Mouse (Mus musculus): ENCODE measurements at regions not wholly inside any gene's neighbourhood (a gene's known extent, or its start where the extent isn't known, plus 50 kb on each side); places are given as distances from the start of the nearest gene placed in this dataset.

DNA sequence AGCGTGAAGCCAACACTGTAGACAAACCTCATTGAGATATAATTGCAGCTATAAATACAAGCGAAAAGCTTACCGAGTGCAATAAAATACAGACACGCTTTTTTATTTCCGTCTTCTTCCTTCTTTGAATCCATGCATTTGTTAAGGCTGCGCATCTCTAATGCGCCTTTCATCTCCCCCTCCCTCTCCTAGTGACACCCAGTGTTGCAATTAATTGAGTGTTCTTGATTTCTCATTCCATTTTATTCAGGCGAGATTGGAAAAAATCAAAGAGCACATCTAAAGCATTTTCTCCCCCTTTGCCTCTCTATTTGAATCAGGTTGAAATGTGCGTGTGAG lies 293.2 kb upstream of the Tle4 start:
- no peak for DNase-seq (ENCODE audit: low read depth, low spot score)

DNA sequence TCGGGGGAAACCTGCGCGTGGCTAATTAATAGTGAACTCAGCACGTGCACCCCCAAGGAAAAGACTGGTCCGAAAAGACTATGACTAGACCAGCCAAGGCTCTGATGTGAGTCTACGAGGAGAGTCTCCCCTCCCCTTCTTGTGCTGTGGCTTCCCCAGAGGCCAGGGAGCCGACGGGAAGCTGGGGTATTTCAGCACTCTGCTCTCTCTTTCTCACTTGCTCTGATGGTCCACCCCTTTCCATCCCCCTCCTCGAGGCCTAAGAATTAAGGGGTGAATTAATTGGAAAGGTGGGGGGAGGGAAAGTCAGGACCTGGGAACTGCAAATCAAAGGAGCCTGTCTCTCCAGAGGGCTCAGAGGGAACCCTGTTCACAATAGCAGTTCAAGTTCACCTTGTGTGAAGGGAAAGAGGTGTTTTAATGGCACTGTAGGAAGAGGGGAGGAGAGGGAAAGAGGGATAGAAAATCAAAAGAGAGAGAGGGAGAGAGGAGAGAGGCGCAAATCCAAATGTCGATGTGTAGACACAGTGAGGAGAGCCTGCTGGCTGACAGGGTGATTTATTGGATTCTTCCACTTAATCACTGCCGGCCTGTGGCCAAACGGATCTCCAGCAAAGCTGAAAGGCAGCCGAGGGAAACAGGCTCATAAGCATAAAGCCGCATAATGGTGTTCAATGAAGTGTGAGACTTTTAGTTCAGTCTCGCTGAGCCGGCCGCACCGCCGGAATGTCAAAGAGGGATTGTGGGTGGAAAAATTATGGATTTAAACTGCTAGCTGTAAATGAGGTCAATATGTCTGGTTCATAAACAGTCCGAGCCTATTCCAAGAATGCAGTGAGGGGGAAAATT lies 292.6 kb upstream of the Tle4 start:
- no peak for DNase-seq (ENCODE audit: low read depth, low spot score)

DNA sequence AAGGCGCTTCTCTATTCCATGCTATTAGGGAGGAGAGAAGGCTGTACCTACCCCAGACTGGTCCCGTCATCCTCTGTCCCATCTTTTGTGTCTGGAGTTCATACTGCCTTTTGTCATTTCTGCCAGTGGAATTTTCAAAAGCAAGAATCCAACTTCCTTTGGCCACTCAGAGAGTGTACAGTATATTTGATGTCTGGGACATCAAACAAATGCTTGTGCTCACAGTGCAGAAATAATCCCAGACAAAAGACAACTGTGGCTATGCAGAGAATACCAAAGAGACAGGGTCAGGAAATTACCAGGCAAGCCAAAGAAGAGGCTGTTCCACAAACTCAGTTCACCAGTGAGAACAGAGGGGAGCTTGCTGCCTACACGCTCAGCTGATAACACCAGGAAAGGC lies 291.9 kb upstream of the Tle4 start:
- no peak for DNase-seq (ENCODE audit: low read depth, low spot score)

GRCm38 (mm10) chr19:14883707-14884421 lies 286.0 kb upstream of the Tle4 start:
- no peak for DNase-seq (ENCODE audit: low read depth, low spot score)

- no peak for DNase-seq (ENCODE audit: low read depth, low spot score)
These were observed 283.0 kb upstream of the Tle4 start for GRCm38 (mm10) chr19:14880818-14881217.

GRCm38 (mm10) chr19:14873986-14874385 lies 276.1 kb upstream of the Tle4 start:
- no peak for DNase-seq (ENCODE audit: low read depth, low spot score)

DNA sequence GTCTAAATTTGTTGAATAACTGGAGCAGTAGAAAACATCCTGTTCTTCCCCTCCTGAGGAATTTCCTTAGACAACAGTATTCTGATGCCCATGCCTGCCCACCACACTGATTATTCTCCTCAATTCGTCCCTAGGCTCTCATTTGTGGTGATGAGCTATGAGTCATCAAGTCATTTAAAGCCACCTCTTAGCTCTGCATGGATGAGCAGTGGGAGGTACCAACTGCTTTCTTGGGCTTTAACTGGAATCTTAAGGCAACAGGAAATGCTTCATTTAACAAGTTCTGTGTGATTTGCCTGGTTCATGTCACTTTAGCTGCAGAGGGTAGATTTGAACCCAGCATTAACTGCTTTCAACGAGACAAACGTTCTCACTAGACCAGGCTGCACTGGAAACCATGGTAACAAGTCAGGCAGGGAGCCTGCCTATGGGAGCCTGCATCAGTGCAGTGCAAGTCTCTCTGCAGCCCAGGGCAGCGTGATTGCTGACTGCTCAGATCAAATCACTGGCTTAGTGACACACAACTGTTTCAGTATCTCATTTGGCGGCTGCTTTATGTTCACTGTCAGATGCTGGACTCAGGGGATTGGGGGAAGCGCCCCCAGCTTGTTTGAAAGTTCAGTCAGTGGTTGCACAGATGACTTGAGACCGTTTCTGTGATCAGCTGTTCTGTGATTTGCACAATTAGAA lies 273.5 kb upstream of the Tle4 start:
- no peak for DNase-seq (ENCODE audit: low read depth, low spot score)

DNA sequence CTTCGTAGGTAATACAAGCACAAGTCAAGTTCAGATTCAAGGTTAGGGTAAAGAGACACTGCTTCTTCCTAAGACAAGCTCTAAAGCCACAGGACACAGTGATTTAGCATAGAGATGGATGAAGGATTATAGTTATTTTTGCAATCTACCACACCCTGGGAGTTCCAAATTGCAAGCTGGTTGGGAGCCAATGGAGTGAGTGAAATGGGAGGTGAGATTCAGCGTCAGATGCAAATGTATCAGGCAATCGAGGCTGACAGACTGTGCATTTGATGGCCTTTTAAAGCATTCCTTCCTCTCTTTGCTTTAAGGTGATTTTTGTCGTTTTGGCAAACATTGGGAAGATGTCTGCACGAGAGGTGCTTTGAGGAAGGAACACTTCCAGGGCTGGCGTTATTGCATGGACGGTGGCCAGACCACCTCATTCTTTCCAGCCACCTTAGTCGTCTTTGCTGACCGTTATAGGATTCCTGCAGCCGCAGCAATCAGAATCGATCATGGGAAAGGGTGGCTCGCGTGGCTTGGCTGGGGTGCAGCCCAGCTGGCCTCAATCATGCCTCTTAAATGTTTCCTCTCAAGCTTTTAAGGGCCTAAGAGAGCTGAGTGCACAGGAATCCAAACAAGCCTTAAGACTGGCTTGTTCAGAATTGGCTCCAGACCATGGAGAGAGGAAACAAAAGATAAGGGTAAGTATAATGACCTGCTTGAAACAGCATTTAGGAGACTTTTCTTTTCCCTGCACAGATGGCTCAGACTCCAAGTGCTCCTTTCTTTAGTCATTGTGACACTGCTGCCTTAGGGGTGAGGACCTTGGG lies 265.0 kb upstream of the Tle4 start:
- no peak for DNase-seq (ENCODE audit: low read depth, low spot score)

GRCm38 (mm10) chr19:14855036-14855435 lies 257.2 kb upstream of the Tle4 start:
- DNase-seq (ENCODE audit: low read depth, low spot score): no peak

DNA sequence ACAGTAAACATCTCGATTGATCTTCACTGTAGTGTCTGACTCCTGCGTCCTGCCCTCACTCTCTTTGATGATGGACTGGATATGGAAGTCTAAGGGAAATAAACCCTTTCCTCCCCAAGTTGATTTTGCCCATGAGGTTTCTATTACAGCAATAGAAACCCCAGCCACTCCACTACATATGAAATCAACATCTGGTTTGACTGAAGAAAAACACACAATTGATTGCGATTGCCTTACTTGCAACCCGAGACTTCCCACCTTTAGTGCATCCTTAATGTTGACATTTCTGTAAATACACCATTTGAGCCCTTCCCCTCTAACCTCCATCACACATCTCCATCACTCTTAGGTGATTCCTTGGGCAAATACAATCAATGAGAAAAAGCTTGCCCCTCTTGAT lies 255.6 kb upstream of the Tle4 start:
- DNase-seq (ENCODE audit: low read depth, low spot score): no peak

DNA sequence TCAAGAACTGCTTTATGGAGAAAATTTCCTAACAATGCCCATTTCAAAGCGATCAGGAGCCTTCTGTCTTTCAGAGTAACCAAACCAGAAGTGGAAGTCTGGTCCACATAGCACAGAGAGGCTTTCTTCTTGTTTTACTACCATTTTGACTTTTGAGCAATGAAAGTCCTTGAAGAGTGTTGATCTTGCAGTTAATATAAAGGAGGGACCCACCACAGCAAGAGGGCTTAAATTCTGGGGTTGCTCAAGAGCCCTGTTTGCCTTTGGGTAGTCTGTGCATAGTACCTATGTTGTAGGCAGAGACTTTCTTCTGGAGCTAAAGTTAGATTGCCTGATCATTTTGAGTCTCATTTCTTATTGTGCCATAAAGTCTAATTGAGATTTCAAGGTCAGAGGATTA lies 251.7 kb upstream of the Tle4 start:
- DNase-seq (ENCODE audit: low read depth, low spot score): no peak

- DNase-seq (ENCODE audit: low read depth, low spot score): no peak
These were observed 249.3 kb upstream of the Tle4 start for GRCm38 (mm10) chr19:14847120-14847519.

DNA sequence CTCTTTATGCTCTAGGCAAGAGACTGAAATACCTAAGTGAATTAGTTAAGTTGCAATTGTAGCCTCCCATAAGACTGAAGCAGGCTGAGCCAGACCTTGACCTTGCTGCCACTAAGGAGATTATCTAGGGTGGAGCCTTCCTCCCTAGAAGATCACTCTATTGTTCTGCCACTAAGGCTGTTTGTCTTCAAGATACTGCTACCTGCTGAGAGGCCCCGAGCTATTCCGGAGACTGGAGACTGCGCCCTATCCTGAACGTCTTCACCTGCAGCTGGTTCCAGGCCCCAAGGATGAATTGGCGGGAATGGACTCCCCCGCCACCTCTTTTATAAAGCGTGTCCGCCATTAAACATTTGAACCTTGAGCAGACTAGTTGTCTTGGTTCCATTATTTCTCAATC lies 237.8 kb upstream of the Tle4 start:
- DNase-seq (ENCODE audit: low read depth, low spot score): no peak

- DNase-seq (ENCODE audit: low read depth, low spot score): no peak
These were observed 218.5 kb upstream of the Tle4 start for GRCm38 (mm10) chr19:14816354-14816753.

- DNase-seq (ENCODE audit: low read depth, low spot score): no peak
These were observed 208.9 kb upstream of the Tle4 start for GRCm38 (mm10) chr19:14806787-14807186.

- no peak for DNase-seq (ENCODE audit: low read depth, low spot score)
These were observed 205.2 kb upstream of the Tle4 start for GRCm38 (mm10) chr19:14802909-14803650.

DNA sequence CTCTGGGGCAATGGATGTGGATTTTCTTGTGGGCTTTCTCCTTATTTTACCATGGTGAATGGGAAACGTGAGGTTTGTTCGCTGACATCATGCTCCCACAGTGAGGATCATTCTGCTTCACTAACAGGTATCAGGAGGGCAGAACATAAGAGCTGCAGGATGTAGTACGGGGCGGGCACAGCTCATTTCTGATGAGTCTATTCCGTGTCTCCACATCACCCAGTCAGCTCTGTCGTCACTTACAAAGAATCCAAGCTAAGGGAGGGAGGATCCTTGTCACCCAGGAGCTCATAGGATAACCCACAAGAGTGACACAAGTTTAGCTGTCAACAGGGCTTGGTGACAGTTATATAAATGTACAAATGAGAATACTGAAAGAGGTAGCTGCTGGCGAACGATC lies 203.8 kb upstream of the Tle4 start:
- no peak for DNase-seq (ENCODE audit: low read depth, low spot score)

- DNase-seq (ENCODE audit: low read depth, low spot score): no peak
These were observed 201.2 kb upstream of the Tle4 start for GRCm38 (mm10) chr19:14799002-14799401.

DNA sequence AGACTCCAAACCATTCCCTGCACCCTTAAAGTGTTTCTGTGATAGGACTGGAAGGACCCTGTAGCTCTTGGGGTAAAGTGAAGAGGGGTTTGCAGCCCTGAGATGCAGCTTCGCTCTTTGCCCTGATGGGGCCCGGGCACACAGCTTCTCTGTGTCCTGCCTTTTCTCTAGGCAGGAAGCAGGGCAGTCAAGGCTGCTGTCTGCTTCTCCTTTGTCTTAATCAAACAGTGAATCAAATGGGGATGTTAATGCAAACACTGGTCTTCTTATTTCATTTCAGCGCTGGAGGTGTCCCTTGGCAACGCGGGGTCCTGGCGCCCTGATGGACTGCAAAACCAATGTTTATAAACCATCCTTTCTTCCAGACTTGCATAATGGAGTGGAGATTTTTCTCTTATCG lies 200.6 kb upstream of the Tle4 start:
- DNase-seq (ENCODE audit: low read depth, low spot score): no peak

DNA sequence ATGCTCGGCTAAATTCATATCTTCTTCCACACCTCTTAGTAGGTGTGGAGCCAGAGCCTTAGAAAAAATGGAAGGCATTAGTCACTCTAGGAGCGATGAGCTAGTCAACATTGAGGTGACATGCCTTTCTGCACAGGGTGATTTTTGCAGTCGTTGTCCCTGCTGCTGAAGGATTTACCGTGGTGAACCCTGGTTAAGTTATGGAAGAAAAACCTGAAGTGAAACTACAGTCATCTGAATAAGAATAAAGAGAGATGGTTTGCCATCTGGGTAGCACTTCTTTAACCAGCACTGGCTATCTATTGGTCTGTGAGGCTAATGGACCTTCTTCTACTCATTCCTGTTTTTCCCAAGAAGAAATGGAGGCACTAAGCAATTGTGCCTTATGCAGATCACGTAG lies 198.1 kb upstream of the Tle4 start:
- DNase-seq (ENCODE audit: low read depth, low spot score): no peak

DNA sequence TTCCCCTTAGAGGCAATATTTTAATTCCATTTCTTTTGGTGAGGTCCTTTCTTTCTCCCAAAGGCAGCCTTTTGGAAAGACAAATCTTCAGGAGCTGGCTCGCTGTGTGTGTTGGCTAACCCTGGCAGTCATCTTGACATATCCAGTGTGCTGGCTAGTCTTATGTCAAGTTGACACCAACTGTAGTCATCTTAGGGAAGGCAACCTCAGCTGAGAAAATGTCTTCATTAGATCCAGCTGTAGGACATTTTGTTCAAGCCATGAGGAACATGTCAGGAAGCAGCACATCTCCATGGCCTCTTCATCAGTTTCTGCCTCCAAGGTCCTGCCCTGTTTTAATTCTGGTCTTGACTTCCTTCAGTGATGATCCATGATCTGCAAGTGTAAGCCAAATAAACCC lies 192.1 kb upstream of the Tle4 start:
- DNase-seq (ENCODE audit: low read depth, low spot score): no peak

Data from skeletal muscle tissue, adult 2 months (tissue).